Mouse (Mus musculus) heart, postnatal 0 days (tissue): ENCODE measurements around the gene Npff. TPM values are rescaled to one million over a fixed set of nuclear protein-coding genes. Genes with fewer than 3 reads are reported as not detected.

Experiments used
- ATAC-seq: fragments of 200-750 bp; cut with Nextera tagmentation; 2 replicates; pipeline ENCODE4 v1.8.0; 2017; ENCODE audit warnings: low read depth, moderate number of reproducible peaks, moderate library complexity; ENCODE audit not compliant: insufficient read depth
- DNase-seq: peaks from one replicate; pipeline ENCODE4 v3.0.0-alpha.2; 2016; ENCODE audit warnings: low spot score
- H3K27ac ChIP-seq: fragments of 300-500 bp; sonication (generic); 2 replicates; pipeline ENCODE4 v1.5.1; 2014; ENCODE audit warnings: low read depth, mild to moderate bottlenecking
- H3K27me3 ChIP-seq: fragments of 300-500 bp; sonication (generic); 2 replicates; pipeline ENCODE4 v1.6.1; 2014; ENCODE audit warnings: low read length, mixed read lengths; ENCODE audit not compliant: control insufficient read depth, insufficient read depth
- H3K36me3 ChIP-seq: fragments of 300-500 bp; sonication (generic); replicated peaks from 2 replicates; pipeline ENCODE4 v1.6.1; 2014; ENCODE audit warnings: low read length, mixed read lengths; ENCODE audit not compliant: control insufficient read depth, insufficient read depth
- H3K4me1 ChIP-seq: fragments of 300-500 bp; sonication (generic); 2 replicates; pipeline ENCODE4 v1.6.1; 2014; ENCODE audit warnings: antibody characterized with exemption; ENCODE audit not compliant: control insufficient read depth, insufficient read depth
- H3K4me2 ChIP-seq: fragments of 300-500 bp; sonication (generic); 2 replicates; pipeline ENCODE4 v1.6.1; 2014; ENCODE audit warnings: low read depth, mild to moderate bottlenecking, low read length, moderate library complexity
- H3K4me3 ChIP-seq: fragments of 300-500 bp; sonication (generic); 2 replicates; pipeline ENCODE4 v1.5.1; 2014; ENCODE audit warnings: low read depth, low read length
- H3K9ac ChIP-seq: fragments of 300-500 bp; sonication (generic); replicated peaks from 2 replicates; pipeline ENCODE4 v1.6.1; 2014; ENCODE audit warnings: low read depth, low read length, mixed read lengths
- H3K9me3 ChIP-seq: fragments of 300-500 bp; sonication (generic); replicated peaks from 2 replicates; pipeline ENCODE4 v1.6.1; 2016; ENCODE audit warnings: low read length; ENCODE audit not compliant: control insufficient read depth
- CTCF ChIP-seq: IDR thresholded peaks from 2 replicates; pipeline ENCODE4 v1.5.1; 2016; ENCODE audit warnings: antibody characterized with exemption, control low read depth, low read depth
- EP300 ChIP-seq: IDR thresholded peaks from 2 replicates; pipeline ENCODE4 v1.6.1; 2016; ENCODE audit warnings: antibody characterized with exemption, low read depth
- WGBS: fragments of 180-500 bp; shearing (Covaris S2); extraction: QIAGEN DNeasy Blood & Tissue Kit; methylation state at CpG from one replicate; pipeline ENCODE4 v1.1.7; 2014; 5-methylcytosine and 5-hydroxymethylcytosine counted together
- polyA plus RNA-seq: library from polyadenylated mRNA; unstranded; fragments of >200 nt; fragmentation: Nextera tagmentation; extraction: Ambion mirVana; gene quantifications from 2 replicates; pipeline ENCODE4 v1.2.1, GENCODE M21; 2015
- total RNA-seq: library from RNA; depleted of rRNA; stranded (reverse); fragments of >200 nt; gene quantifications from 2 replicates; pipeline ENCODE4 v1.2.3, GENCODE M21; 2014; ENCODE audit warnings: low replicate concordance

Npff gene
- total and polyA plus RNA-seq, 2 experiments from 2014 or later, result 0.84 to 0.89 TPM

DNA sequence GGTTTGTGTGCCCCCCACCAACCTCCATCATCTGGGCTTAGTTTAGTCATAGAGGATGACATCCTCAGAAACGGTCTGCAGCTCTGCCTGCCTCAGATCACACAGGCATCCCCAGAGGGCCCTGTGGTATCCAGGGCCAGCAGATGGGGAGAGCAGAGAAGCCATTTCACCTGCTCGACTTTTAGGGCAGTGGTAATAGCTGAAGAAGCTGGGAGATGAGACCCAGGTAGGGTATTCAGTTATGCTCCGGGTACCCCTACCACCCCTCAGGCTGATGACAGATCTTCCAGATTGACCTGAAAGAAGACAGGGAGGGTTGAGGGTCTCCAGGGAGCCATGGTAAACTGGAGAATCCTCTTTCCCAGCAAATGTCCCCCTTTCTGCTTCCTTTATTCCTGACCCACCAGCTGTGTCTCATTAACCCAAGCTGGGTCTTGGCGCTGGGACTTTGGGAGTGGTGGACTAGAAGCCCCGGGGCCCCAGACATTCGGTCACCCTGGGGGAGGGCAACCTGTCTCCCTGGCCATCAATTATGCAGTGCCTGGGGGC is 13.4 kb downstream of the Npff start:
- 27% methylated on average over 6 of the region's 6 CpGs for WGBS
- Histone ChIP-seq H3K27me3 (no peaks in the 10 kb centered on the region), H3K4me3 (no peak overlapping the region), H3K4me1 (peaks cover 13% of the 10 kb centered on the region), H3K9me3 (no peaks in the 10 kb centered on the region), H3K9ac (no peak overlapping the region), H3K4me2 (peak overlapping the region; percentile 97; the same call in 1 of the 2 replicates), H3K36me3 (no peaks in the 10 kb centered on the region), H3K27ac (no peak overlapping the region)
- ATAC-seq (no peak), DNase-seq (no peak)
- TF ChIP-seq EP300 (no peak), CTCF (no peak)

GRCm38 (mm10) chr15:102510590-102511284 is 14.0 kb downstream of the Npff start:
- no peaks in the 10 kb centered on the region for H3K27me3 ChIP-seq
- H3K9ac ChIP-seq, result peak overlapping the region; percentile 62
- TF ChIP-seq CTCF, result no peak
- TF ChIP-seq EP300, result 0 out of 2 replicates have a peak, but pooled peaks have one; percentile 40
- 3% methylated on average over 32 of the region's 34 CpGs for WGBS
- peak overlapping the region; percentile 71 for H3K4me3 ChIP-seq
- ATAC-seq, result peak; percentile 95
- peaks cover 13% of the 10 kb centered on the region for H3K4me1 ChIP-seq
- no peaks in the 10 kb centered on the region for H3K36me3 ChIP-seq
- H3K9me3 ChIP-seq, result no peaks in the 10 kb centered on the region
- peak overlapping the region; percentile 97 for H3K4me2 ChIP-seq
- DNase-seq, result peak; percentile 82
- peak overlapping the region; percentile 54 for H3K27ac ChIP-seq

GRCm38 (mm10) chr15:102510110-102510509 is 14.6 kb downstream of the Npff start:
- H3K4me2 ChIP-seq, result peak overlapping the region; percentile 97
- peak overlapping the region; percentile 62 for H3K9ac ChIP-seq
- peak overlapping the region; percentile 54 for H3K27ac ChIP-seq
- TF ChIP-seq CTCF, result no peak
- TF ChIP-seq EP300, result no peak
- peaks cover 10% of the 10 kb centered on the region; the same call in 1 of the 2 replicates for H3K4me1 ChIP-seq
- 7% methylated on average over 9 of the region's 9 CpGs for WGBS
- no peaks in the 10 kb centered on the region for H3K27me3 ChIP-seq
- H3K9me3 ChIP-seq, result no peaks in the 10 kb centered on the region
- DNase-seq (no peak), ATAC-seq (peak; percentile 52)
- H3K36me3 ChIP-seq, result no peaks in the 10 kb centered on the region
- peak overlapping the region; percentile 71 for H3K4me3 ChIP-seq

- Histone ChIP-seq H3K36me3 (peaks cover 13% of the 10 kb centered on the region), H3K27ac (no peak overlapping the region), H3K9ac (no peak overlapping the region), H3K27me3 (no peaks in the 10 kb centered on the region), H3K4me1 (peaks cover 10% of the 10 kb centered on the region; the same call in 1 of the 2 replicates), H3K4me2 (no peak overlapping the region), H3K9me3 (no peaks in the 10 kb centered on the region), H3K4me3 (no peak overlapping the region)
- no peak for DNase-seq
- ATAC-seq, result no peak
- WGBS, result 83% methylated on average over 3 of the region's 3 CpGs
- TF ChIP-seq CTCF, result no peak
- no peak for TF ChIP-seq EP300
These were observed 16.4 kb downstream of the Npff start for GRCm38 (mm10) chr15:102508336-102508735.

DNA sequence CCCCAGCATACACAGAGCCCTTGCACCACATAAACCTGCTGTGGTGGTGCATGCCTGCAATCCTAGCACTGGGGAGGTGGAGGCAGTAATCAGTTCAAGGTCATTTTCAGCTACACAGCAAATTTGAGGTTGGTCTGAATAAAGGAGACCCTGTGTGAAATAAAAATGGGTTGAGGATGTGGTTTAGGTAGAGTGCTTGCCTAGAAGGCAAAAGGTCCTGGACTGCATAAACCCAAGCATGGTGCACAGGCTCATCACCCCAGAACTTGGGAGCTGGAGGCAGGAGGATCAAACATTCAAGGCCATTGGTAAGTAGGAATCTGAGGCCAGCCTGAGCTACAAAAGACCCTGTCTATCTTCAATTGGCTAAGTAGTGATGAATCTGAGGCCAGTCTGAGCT is 17.2 kb downstream of the Npff start:
- DNase-seq (no peak), ATAC-seq (no peak)
- no peaks in the 10 kb centered on the region for H3K27me3 ChIP-seq
- no peak overlapping the region for H3K9ac ChIP-seq
- no peak overlapping the region for H3K4me3 ChIP-seq
- peaks cover 21% of the 10 kb centered on the region for H3K36me3 ChIP-seq
- H3K4me2 ChIP-seq, result no peak overlapping the region
- H3K27ac ChIP-seq, result no peak overlapping the region
- peaks cover 10% of the 10 kb centered on the region; the same call in 1 of the 2 replicates for H3K4me1 ChIP-seq
- H3K9me3 ChIP-seq, result no peaks in the 10 kb centered on the region
- TF ChIP-seq EP300, result no peak
